Mouse (Mus musculus): ENCODE data around the gene Clasp2. TPM values are rescaled to one million over a fixed set of nuclear protein-coding genes. Genes with fewer than 3 reads are reported as not detected.

Clasp2 gene
- polyA plus RNA-seq, 1 experiment = 6.6 TPM

DNA sequence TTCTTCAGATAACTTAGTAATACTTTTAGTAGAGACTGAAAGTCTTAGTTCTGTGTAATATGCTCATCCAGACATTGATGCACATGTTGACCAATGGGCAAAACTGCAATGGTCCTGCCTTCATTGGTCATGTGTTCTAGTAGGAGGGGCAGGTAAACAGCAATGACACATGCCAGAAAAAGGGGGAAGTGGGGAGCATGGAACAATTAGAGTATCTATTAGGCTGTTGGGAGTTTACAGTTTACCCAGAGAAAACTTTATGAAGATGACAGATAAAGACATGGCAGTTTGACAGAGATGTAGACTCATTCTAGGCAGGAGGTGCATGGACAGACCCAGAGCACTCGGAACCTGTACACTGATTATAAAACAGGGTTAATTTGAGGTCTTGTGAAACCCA lies 64.1 kb downstream of the Clasp2 start:
- Histone ChIP-seq H3K4me3 (no peak overlapping the region), H3ac (ENCODE audit: control insufficient read depth, insufficient read length) (no peak overlapping the region), H3K79me2 (ENCODE audit: control insufficient read depth, insufficient read depth) (no peaks in the 10 kb centered on the region), H3K27me3 (ENCODE audit: control insufficient read depth, insufficient read depth, insufficient read length) (no peaks in the 10 kb centered on the region), H3K36me3 (ENCODE audit: control insufficient read depth, insufficient read depth) (no peaks in the 10 kb centered on the region), H3K4me2 (ENCODE audit: low read depth) (no peak overlapping the region)
- TF ChIP-seq MYOG (IDR thresholded peaks at IDR 0.05; ENCODE audit: control insufficient read depth in 1 of 3, insufficient read depth in 1 of 3, insufficient read length in 2 of 3, low read depth in 2 of 3) (no peak), TCF12 (IDR thresholded peaks at IDR 0.05; ENCODE audit: insufficient read depth, poor library complexity, severe bottlenecking) (no peak), MAX (IDR thresholded peaks at IDR 0.05; ENCODE audit: low read depth) (no peak), CEBPB (IDR thresholded peaks at IDR 0.05; ENCODE audit: insufficient read depth, poor library complexity, severe bottlenecking) (no peak), USF1 (IDR thresholded peaks at IDR 0.05; ENCODE audit: low read depth) (no peak), SRF (IDR thresholded peaks at IDR 0.05; ENCODE audit: control insufficient read depth, insufficient read length, low read depth) (no peak), POLR2AphosphoS2 (IDR thresholded peaks at IDR 0.05; ENCODE audit: insufficient read length, low read depth) (no peak), TCF3 (IDR thresholded peaks at IDR 0.05; ENCODE audit: insufficient read length, low read depth) (no peak), MYOD1 (IDR thresholded peaks at IDR 0.05; ENCODE audit: control insufficient read depth in 1 of 3, insufficient read length in 2 of 3, low read depth in 2 of 3) (no peak)

DNA sequence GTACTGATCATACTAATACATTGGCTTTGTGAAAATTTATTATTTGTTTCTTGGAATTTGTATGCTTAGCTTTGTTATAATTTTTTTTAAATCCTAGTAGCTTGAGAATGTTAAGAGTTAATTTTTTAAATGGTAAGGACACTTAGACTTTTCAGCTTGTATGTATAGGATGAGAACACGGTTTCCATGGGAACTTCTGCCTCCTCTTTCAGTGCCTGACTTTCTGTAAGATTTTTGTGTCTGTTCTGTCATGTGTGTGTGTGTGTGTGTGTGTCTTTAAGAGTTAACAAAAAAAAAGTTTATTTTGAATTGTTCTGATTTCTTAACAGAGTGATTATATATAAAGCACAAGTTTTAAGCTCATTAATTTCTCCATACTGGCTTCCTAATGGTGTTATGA lies 70.1 kb downstream of the Clasp2 start:
- H3ac ChIP-seq (ENCODE audit: control insufficient read depth, insufficient read length) = no peak overlapping the region
- no peaks in the 10 kb centered on the region for H3K36me3 ChIP-seq (ENCODE audit: control insufficient read depth, insufficient read depth)
- no peak for TF ChIP-seq MYOD1 (IDR thresholded peaks at IDR 0.05; ENCODE audit: control insufficient read depth in 1 of 3, insufficient read length in 2 of 3, low read depth in 2 of 3)
- TF ChIP-seq SRF (IDR thresholded peaks at IDR 0.05; ENCODE audit: control insufficient read depth, insufficient read length, low read depth) = no peak
- TF ChIP-seq POLR2AphosphoS2 (IDR thresholded peaks at IDR 0.05; ENCODE audit: insufficient read length, low read depth) = no peak
- no peak for TF ChIP-seq MYOG (IDR thresholded peaks at IDR 0.05; ENCODE audit: control insufficient read depth in 1 of 3, insufficient read depth in 1 of 3, insufficient read length in 2 of 3, low read depth in 2 of 3)
- no peak for TF ChIP-seq TCF12 (IDR thresholded peaks at IDR 0.05; ENCODE audit: insufficient read depth, poor library complexity, severe bottlenecking)
- TF ChIP-seq TCF3 (IDR thresholded peaks at IDR 0.05; ENCODE audit: insufficient read length, low read depth) = no peak
- no peak for TF ChIP-seq CEBPB (IDR thresholded peaks at IDR 0.05; ENCODE audit: insufficient read depth, poor library complexity, severe bottlenecking)
- TF ChIP-seq E2F4 (IDR thresholded peaks at IDR 0.05; ENCODE audit: insufficient read depth) = no peak
- TF ChIP-seq MAX (IDR thresholded peaks at IDR 0.05; ENCODE audit: low read depth) = no peak
- no peak for TF ChIP-seq USF1 (IDR thresholded peaks at IDR 0.05; ENCODE audit: low read depth)
- TF ChIP-seq REST (IDR thresholded peaks at IDR 0.05; ENCODE audit: insufficient read depth, insufficient read length) = no peak
- no peak for TF ChIP-seq POLR2A (IDR thresholded peaks at IDR 0.05; ENCODE audit: insufficient read length, low read depth)
- no peaks in the 10 kb centered on the region for H3K79me2 ChIP-seq (ENCODE audit: control insufficient read depth, insufficient read depth)
- H3K4me3 ChIP-seq = no peak overlapping the region
- no peaks in the 10 kb centered on the region for H3K27me3 ChIP-seq (ENCODE audit: control insufficient read depth, insufficient read depth, insufficient read length)
- H3K4me2 ChIP-seq (ENCODE audit: low read depth) = no peak overlapping the region

DNA sequence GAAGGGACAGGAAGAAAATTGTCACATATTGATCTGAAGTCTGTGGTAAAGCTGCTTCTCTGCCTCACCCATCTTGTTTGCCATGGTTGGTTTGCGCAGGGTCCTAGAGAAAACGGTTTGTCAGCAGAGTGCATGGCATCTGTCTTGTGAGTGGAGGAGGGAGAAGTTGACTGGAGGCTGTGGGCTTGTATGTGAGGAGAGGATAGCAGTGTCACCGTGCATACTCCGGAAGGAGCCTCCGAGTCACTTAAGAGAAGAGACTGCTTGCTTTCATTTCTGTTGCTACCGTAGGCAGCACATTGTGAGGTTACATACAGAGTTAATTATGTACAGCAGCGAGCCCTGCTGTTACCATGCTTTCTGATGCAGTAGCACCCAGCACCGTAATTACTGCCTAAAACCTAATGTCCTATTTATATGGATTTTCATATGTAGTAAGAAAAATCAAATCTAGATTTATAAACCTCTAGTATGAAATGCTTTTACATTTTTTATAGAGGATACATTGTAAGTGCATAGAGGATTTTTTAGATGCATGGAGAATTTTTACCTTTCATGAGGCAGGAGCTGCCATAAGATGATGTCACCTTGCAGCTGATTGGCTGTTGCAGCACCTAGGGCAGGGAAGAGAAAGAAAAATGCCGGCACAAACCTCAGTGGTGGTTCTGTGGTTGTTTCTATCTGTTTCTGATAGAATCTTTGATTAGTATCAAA lies 70.8 kb downstream of the Clasp2 start:
- Histone ChIP-seq H3K79me2 (ENCODE audit: control insufficient read depth, insufficient read depth) (no peaks in the 10 kb centered on the region), H3K4me3 (no peak overlapping the region), H3K27me3 (ENCODE audit: control insufficient read depth, insufficient read depth, insufficient read length) (no peaks in the 10 kb centered on the region), H3ac (ENCODE audit: control insufficient read depth, insufficient read length) (no peak overlapping the region), H3K4me2 (ENCODE audit: low read depth) (no peak overlapping the region), H3K36me3 (ENCODE audit: control insufficient read depth, insufficient read depth) (no peaks in the 10 kb centered on the region)
- TF ChIP-seq MAX (IDR thresholded peaks at IDR 0.05; ENCODE audit: low read depth) (no peak), SRF (IDR thresholded peaks at IDR 0.05; ENCODE audit: control insufficient read depth, insufficient read length, low read depth) (no peak), USF1 (IDR thresholded peaks at IDR 0.05; ENCODE audit: low read depth) (no peak), CEBPB (IDR thresholded peaks at IDR 0.05; ENCODE audit: insufficient read depth, poor library complexity, severe bottlenecking) (no peak), E2F4 (IDR thresholded peaks at IDR 0.05; ENCODE audit: insufficient read depth) (no peak), POLR2AphosphoS2 (IDR thresholded peaks at IDR 0.05; ENCODE audit: insufficient read length, low read depth) (no peak), REST (IDR thresholded peaks at IDR 0.05; ENCODE audit: insufficient read depth, insufficient read length) (no peak), TCF12 (IDR thresholded peaks at IDR 0.05; ENCODE audit: insufficient read depth, poor library complexity, severe bottlenecking) (no peak), MYOD1 (IDR thresholded peaks at IDR 0.05; ENCODE audit: control insufficient read depth in 1 of 3, insufficient read length in 2 of 3, low read depth in 2 of 3) (no peak), POLR2A (IDR thresholded peaks at IDR 0.05; ENCODE audit: insufficient read length, low read depth) (no peak), MYOG (IDR thresholded peaks at IDR 0.05; ENCODE audit: control insufficient read depth in 1 of 3, insufficient read depth in 1 of 3, insufficient read length in 2 of 3, low read depth in 2 of 3) (no peak), TCF3 (IDR thresholded peaks at IDR 0.05; ENCODE audit: insufficient read length, low read depth) (no peak)

DNA sequence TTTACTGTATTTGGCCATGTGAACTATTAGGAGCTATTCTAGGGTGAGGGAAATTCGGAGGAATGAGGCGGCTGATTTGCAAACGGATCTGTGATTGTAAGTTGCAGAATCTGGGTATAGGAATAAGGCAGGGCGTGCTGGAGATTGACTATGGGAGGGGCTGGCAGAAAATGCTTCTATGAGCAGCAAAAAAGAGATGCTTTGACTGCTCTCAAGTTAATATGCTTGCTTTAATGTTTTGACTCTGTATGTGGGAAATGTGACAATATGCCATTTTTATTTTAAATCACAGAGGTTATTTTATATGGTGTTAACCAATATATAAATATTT lies 71.4 kb downstream of the Clasp2 start:
- no peak overlapping the region for H3K4me2 ChIP-seq (ENCODE audit: low read depth)
- no peaks in the 10 kb centered on the region for H3K36me3 ChIP-seq (ENCODE audit: control insufficient read depth, insufficient read depth)
- H3K79me2 ChIP-seq (ENCODE audit: control insufficient read depth, insufficient read depth) = no peaks in the 10 kb centered on the region
- H3ac ChIP-seq (ENCODE audit: control insufficient read depth, insufficient read length) = no peak overlapping the region
- no peaks in the 10 kb centered on the region for H3K27me3 ChIP-seq (ENCODE audit: control insufficient read depth, insufficient read depth, insufficient read length)
- no peak overlapping the region for H3K4me3 ChIP-seq
- TF ChIP-seq MAX (IDR thresholded peaks at IDR 0.05; ENCODE audit: low read depth) (no peak), E2F4 (IDR thresholded peaks at IDR 0.05; ENCODE audit: insufficient read depth) (no peak), TCF3 (IDR thresholded peaks at IDR 0.05; ENCODE audit: insufficient read length, low read depth) (no peak), POLR2A (IDR thresholded peaks at IDR 0.05; ENCODE audit: insufficient read length, low read depth) (no peak), TCF12 (IDR thresholded peaks at IDR 0.05; ENCODE audit: insufficient read depth, poor library complexity, severe bottlenecking) (no peak), MYOD1 (IDR thresholded peaks at IDR 0.05; ENCODE audit: control insufficient read depth in 1 of 3, insufficient read length in 2 of 3, low read depth in 2 of 3) (no peak), POLR2AphosphoS2 (IDR thresholded peaks at IDR 0.05; ENCODE audit: insufficient read length, low read depth) (no peak), MYOG (IDR thresholded peaks at IDR 0.05; ENCODE audit: control insufficient read depth in 1 of 3, insufficient read depth in 1 of 3, insufficient read length in 2 of 3, low read depth in 2 of 3) (no peak), SRF (IDR thresholded peaks at IDR 0.05; ENCODE audit: control insufficient read depth, insufficient read length, low read depth) (no peak), USF1 (IDR thresholded peaks at IDR 0.05; ENCODE audit: low read depth) (no peak), CEBPB (IDR thresholded peaks at IDR 0.05; ENCODE audit: insufficient read depth, poor library complexity, severe bottlenecking) (no peak), REST (IDR thresholded peaks at IDR 0.05; ENCODE audit: insufficient read depth, insufficient read length) (no peak)
